In the genomic region with DNA sequence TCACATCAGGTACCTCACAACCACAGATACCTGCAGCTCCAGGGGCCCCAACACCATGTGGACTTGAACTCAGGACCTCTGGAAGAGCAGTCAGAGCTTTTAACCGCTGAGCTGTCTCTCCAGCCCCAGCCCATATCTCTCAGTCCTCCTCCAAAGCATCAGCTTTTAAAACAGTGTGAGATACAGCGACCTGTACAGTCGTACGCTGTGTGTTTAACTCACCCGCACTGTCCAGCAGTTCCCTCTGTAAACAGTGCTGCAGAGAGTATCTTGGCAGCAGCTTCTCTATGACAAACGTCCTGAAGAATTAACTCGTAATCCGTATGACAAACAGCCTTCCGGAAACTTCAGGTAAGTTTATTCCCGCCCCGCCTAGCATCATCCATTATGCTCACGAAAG, we compare ENCODE assay signal across 21 mouse cellular contexts. TPM values are rescaled to one million over a fixed set of nuclear protein-coding genes. Genes with fewer than 3 reads are reported as not detected.
A peak's percentile ranks its signal among the peaks of the same experiment; 100 is the strongest.
DNase-seq lines count a peak whose midpoint lies in the region; ATAC-seq lines count a peak whose summit lies in the region.
"Had no signal": no experiment of that assay in that cellular context is flagged by ENCODE, and none has a peak within 500 bp of the region (broad histone marks: within the 10 kb centered on the region; RNA-seq: fewer than 3 reads in every experiment).

No protein-coding gene starts in this region.

- no peaks in the 10 kb centered on the region for H3K27me3 ChIP-seq in forebrain, embryonic 10.5 days (ENCODE audit: poor library complexity, severe bottlenecking)
- H3K27me3 ChIP-seq in forebrain, embryonic 12.5 days, result no peaks in the 10 kb centered on the region
- no peaks in the 10 kb centered on the region for H3K27me3 ChIP-seq in stomach, embryonic 16.5 days (ENCODE audit: control insufficient read depth, insufficient read depth, low read length)
- H3K27me3 ChIP-seq in hindbrain, embryonic 14.5 days (ENCODE audit: control insufficient read depth, insufficient read depth, low read length), result no peaks in the 10 kb centered on the region
- H3K27me3 ChIP-seq: embryonic facial prominence, embryonic 15.5 days; limb, embryonic 12.5 days; midbrain, embryonic 12.5 days had no signal

- H3K4me3 ChIP-seq in forebrain, embryonic 10.5 days, result no peak overlapping the region
- H3K4me3 ChIP-seq in forebrain, embryonic 12.5 days (replicated peaks), result no peak overlapping the region
- no peak overlapping the region for H3K4me3 ChIP-seq in stomach, embryonic 16.5 days (replicated peaks; ENCODE audit: low read length)
- H3K4me3 ChIP-seq in hindbrain, embryonic 14.5 days (replicated peaks; ENCODE audit: low read length), result no peak overlapping the region
- H3K4me3 ChIP-seq: embryonic facial prominence, embryonic 15.5 days; limb, embryonic 12.5 days; midbrain, embryonic 12.5 days had no signal

- ATAC-seq in forebrain, embryonic 12.5 days (ENCODE audit: low FRiP score), result no peak
- peak; percentile 54; the same call in 1 of the 2 replicates for ATAC-seq in stomach, embryonic 16.5 days (ENCODE audit: insufficient read depth, low FRiP score)
- ATAC-seq in hindbrain, embryonic 14.5 days (ENCODE audit: low FRiP score), result no peak

- 89% methylated on average over 12 of the region's 12 CpGs for WGBS in forebrain, embryonic 10.5 days
- WGBS in forebrain, embryonic 12.5 days, result 82% methylated on average over 12 of the region's 12 CpGs
- 29% methylated on average over 12 of the region's 12 CpGs for WGBS in stomach, embryonic 16.5 days
- 89% methylated on average over 12 of the region's 12 CpGs for WGBS in hindbrain, embryonic 14.5 days

- no peak overlapping the region for H3K4me2 ChIP-seq in forebrain, embryonic 12.5 days
- H3K4me2 ChIP-seq in stomach, embryonic 16.5 days (ENCODE audit: low read depth, low read length), result no peak overlapping the region
- no peak overlapping the region for H3K4me2 ChIP-seq in hindbrain, embryonic 14.5 days (replicated peaks)
- H3K4me2 ChIP-seq: embryonic facial prominence, embryonic 15.5 days; limb, embryonic 12.5 days; midbrain, embryonic 12.5 days had no signal

- DNase-seq in forebrain, embryonic 10.5 days (ENCODE audit: extremely low spot score, low spot score), result no peak
- DNase-seq in kidney, postnatal 10 days, result peak; percentile 1
- no peak for DNase-seq in kidney, postnatal 4 days
- peak; percentile 1 for DNase-seq in thymus, postnatal 4 days
- DNase-seq in thymus, postnatal 25 days, result no peak
- DNase-seq in hindbrain, embryonic 14.5 days (ENCODE audit: low spot score), result no peak
- DNase-seq: adrenal gland, adult 8-10 months; cerebellum, postnatal 36 days; embryo, embryonic 11 days; gastrocnemius, postnatal 36 days; kidney, adult 8-10 months; kidney, postnatal 14 days; layer of hippocampus, postnatal 36 days; lung, postnatal 10 days; retina, postnatal 1 day had no signal

- peaks cover 38% of the 10 kb centered on the region for H3K4me1 ChIP-seq in forebrain, embryonic 10.5 days
- peaks cover 14% of the 10 kb centered on the region for H3K4me1 ChIP-seq in forebrain, embryonic 12.5 days
- H3K4me1 ChIP-seq in stomach, embryonic 16.5 days (ENCODE audit: control insufficient read depth, insufficient read depth, low read length), result 0 out of 2 replicates have a peak, but pooled peaks cover 6% of the 10 kb centered on the region
- H3K4me1 ChIP-seq in hindbrain, embryonic 14.5 days (replicated peaks; ENCODE audit: control insufficient read depth, insufficient read depth, low read length), result no peaks in the 10 kb centered on the region
- H3K4me1 ChIP-seq: embryonic facial prominence, embryonic 15.5 days; limb, embryonic 12.5 days had no signal

- no peaks in the 10 kb centered on the region for H3K36me3 ChIP-seq in forebrain, embryonic 10.5 days (replicated peaks)
- no peaks in the 10 kb centered on the region for H3K36me3 ChIP-seq in forebrain, embryonic 12.5 days (replicated peaks)
- no peaks in the 10 kb centered on the region for H3K36me3 ChIP-seq in stomach, embryonic 16.5 days (ENCODE audit: control insufficient read depth, insufficient read depth, low read length)
- H3K36me3 ChIP-seq in hindbrain, embryonic 14.5 days (replicated peaks; ENCODE audit: control insufficient read depth, insufficient read depth), result no peaks in the 10 kb centered on the region
- H3K36me3 ChIP-seq: embryonic facial prominence, embryonic 15.5 days; limb, embryonic 12.5 days; midbrain, embryonic 12.5 days had no signal

- H3K27ac ChIP-seq in forebrain, embryonic 10.5 days, result 0 out of 2 replicates have a peak overlapping the region, but pooled peaks have one; percentile 25
- no peak overlapping the region for H3K27ac ChIP-seq in forebrain, embryonic 12.5 days
- no peak overlapping the region for H3K27ac ChIP-seq in stomach, embryonic 16.5 days (ENCODE audit: low read length)
- no peak overlapping the region for H3K27ac ChIP-seq in hindbrain, embryonic 14.5 days
- H3K27ac ChIP-seq: embryonic facial prominence, embryonic 15.5 days; limb, embryonic 12.5 days; liver, embryonic 14.5 days; midbrain, embryonic 12.5 days had no signal

- H3K9ac ChIP-seq in forebrain, embryonic 12.5 days, result no peak overlapping the region
- H3K9ac ChIP-seq in stomach, embryonic 16.5 days (ENCODE audit: low read length), result no peak overlapping the region
- no peak overlapping the region for H3K9ac ChIP-seq in hindbrain, embryonic 14.5 days
- H3K9ac ChIP-seq: embryonic facial prominence, embryonic 15.5 days; limb, embryonic 12.5 days; liver, embryonic 14.5 days; midbrain, embryonic 12.5 days had no signal

- H3K9me3 ChIP-seq in forebrain, embryonic 10.5 days, result no peaks in the 10 kb centered on the region
- no peaks in the 10 kb centered on the region for H3K9me3 ChIP-seq in forebrain, embryonic 12.5 days
- H3K9me3 ChIP-seq in stomach, embryonic 16.5 days (replicated peaks; ENCODE audit: control insufficient read depth, low read length), result no peaks in the 10 kb centered on the region
- H3K9me3 ChIP-seq in hindbrain, embryonic 14.5 days (ENCODE audit: control insufficient read depth, low read length), result no peaks in the 10 kb centered on the region
- H3K9me3 ChIP-seq: embryonic facial prominence, embryonic 15.5 days; limb, embryonic 12.5 days; midbrain, embryonic 12.5 days had no signal

RNA-seq across cellular contexts. Expression of a gene that starts 16.3 kb away (rescaled TPM):
- 635 and 662 TPM in 2 replicates for polyA plus RNA-seq in forebrain, embryonic 10.5 days (2016; fragmentation: Nextera tagmentation; extraction: Ambion mirVana)
- polyA plus RNA-seq in forebrain, embryonic 12.5 days (2016; fragmentation: Nextera tagmentation; extraction: Ambion mirVana), result 419 and 449 TPM in 2 replicates
- 258 and 338 TPM in 2 replicates for polyA plus RNA-seq in stomach, embryonic 16.5 days (2015; fragmentation: Nextera tagmentation; extraction: Ambion mirVana)
- 190 and 201 TPM in 2 replicates for polyA plus RNA-seq in hindbrain, embryonic 14.5 days (2014; fragmentation: Nextera tagmentation; extraction: Ambion mirVana)

RNA-seq across cellular contexts. Expression of a gene that starts 27.6 kb away (rescaled TPM):
- polyA plus RNA-seq in forebrain, embryonic 10.5 days (2016; fragmentation: Nextera tagmentation; extraction: Ambion mirVana), result 81.4 and 87.6 TPM in 2 replicates
- polyA plus RNA-seq in forebrain, embryonic 12.5 days (2016; fragmentation: Nextera tagmentation; extraction: Ambion mirVana), result 91.8 and 95.1 TPM in 2 replicates
- 55.2 and 60.2 TPM in 2 replicates for polyA plus RNA-seq in stomach, embryonic 16.5 days (2015; fragmentation: Nextera tagmentation; extraction: Ambion mirVana)
- polyA plus RNA-seq in hindbrain, embryonic 14.5 days (2014; fragmentation: Nextera tagmentation; extraction: Ambion mirVana), result 50.0 and 53.1 TPM in 2 replicates

RNA-seq across cellular contexts. Expression of a gene that starts 43.7 kb away (rescaled TPM):
- 9.0 and 9.2 TPM in 2 replicates for polyA plus RNA-seq in forebrain, embryonic 10.5 days (2016; fragmentation: Nextera tagmentation; extraction: Ambion mirVana)
- polyA plus RNA-seq in forebrain, embryonic 12.5 days (2016; fragmentation: Nextera tagmentation; extraction: Ambion mirVana), result 2.8 and 3.0 TPM in 2 replicates
- 5.9 and 6.1 TPM in 2 replicates for polyA plus RNA-seq in stomach, embryonic 16.5 days (2015; fragmentation: Nextera tagmentation; extraction: Ambion mirVana)
- polyA plus RNA-seq in hindbrain, embryonic 14.5 days (2014; fragmentation: Nextera tagmentation; extraction: Ambion mirVana), result 3.0 and 4.6 TPM in 2 replicates

Comparison
In these comparisons a context has a peak if more than half of its experiments do, and no peak if none do; other contexts are left out.
1. DNase-seq: peak in kidney, postnatal 10 days (single experiment) and thymus, postnatal 4 days (single experiment); none in forebrain, embryonic 10.5 days (single experiment), kidney, postnatal 4 days (0 of 2), thymus, postnatal 25 days (single experiment) and hindbrain, embryonic 14.5 days (single experiment).